Mouse (Mus musculus) kidney, embryonic 14.5 days (tissue): ENCODE results near the gene Ltbp4. TPM values are rescaled to one million over a fixed set of nuclear protein-coding genes. Genes with fewer than 3 reads are reported as not detected.

ENCODE experiments used
- ATAC-seq: fragments of 200-750 bp; cut with Nextera tagmentation; 2 replicates; pipeline ENCODE4 v1.8.0; 2017; ENCODE audit warnings: moderate number of reproducible peaks, mild to moderate bottlenecking, moderate TSS enrichment, moderate library complexity; ENCODE audit not compliant: low FRiP score, low TSS enrichment
- H3K27ac ChIP-seq: fragments of 300-500 bp; sonication (generic); 2 replicates; pipeline ENCODE4 v1.5.1; 2014; ENCODE audit warnings: low read depth, mild to moderate bottlenecking, low read length, moderate library complexity, mixed read lengths
- H3K27me3 ChIP-seq: fragments of 300-500 bp; sonication (generic); 2 replicates; pipeline ENCODE4 v1.6.1; 2014; ENCODE audit warnings: mild to moderate bottlenecking, low read length; ENCODE audit not compliant: control insufficient read depth, insufficient read depth
- H3K36me3 ChIP-seq: fragments of 300-500 bp; sonication (generic); 2 replicates; pipeline ENCODE4 v1.6.1; 2014; ENCODE audit warnings: low read length, mixed read lengths; ENCODE audit not compliant: control insufficient read depth, insufficient read depth
- H3K4me1 ChIP-seq: fragments of 300-500 bp; sonication (generic); 2 replicates; pipeline ENCODE4 v1.6.1; 2014; ENCODE audit warnings: low read length, mixed read lengths; ENCODE audit not compliant: control insufficient read depth, insufficient read depth
- H3K4me2 ChIP-seq: fragments of 300-500 bp; sonication (generic); replicated peaks from 2 replicates; pipeline ENCODE4 v1.6.1; 2014; ENCODE audit warnings: low read depth, mild to moderate bottlenecking, low read length
- H3K4me3 ChIP-seq: fragments of 300-500 bp; sonication (generic); 2 replicates; pipeline ENCODE4 v1.5.1; 2014; ENCODE audit warnings: mild to moderate bottlenecking, low read length
- H3K9ac ChIP-seq: fragments of 300-500 bp; sonication (generic); 2 replicates; pipeline ENCODE4 v1.6.1; 2014; ENCODE audit warnings: low read depth, mild to moderate bottlenecking, low read length, moderate library complexity
- H3K9me3 ChIP-seq: fragments of 300-500 bp; sonication (generic); 2 replicates; pipeline ENCODE4 v1.6.1; 2016; ENCODE audit warnings: low read length; ENCODE audit not compliant: control insufficient read depth
- WGBS: fragments of 180-500 bp; shearing (Covaris S2); extraction: QIAGEN DNeasy Blood & Tissue Kit; methylation state at CpG from one replicate; pipeline ENCODE4 v1.1.7; 2014; 5-methylcytosine and 5-hydroxymethylcytosine counted together
- polyA plus RNA-seq: library from polyadenylated mRNA; unstranded; fragments of >200 nt; fragmentation: Nextera tagmentation; extraction: Ambion mirVana; gene quantifications from 2 replicates; pipeline ENCODE4 v1.2.1, GENCODE M21; 2014

The Ltbp4 gene
- polyA plus RNA-seq, 1 experiment from 2014 or later, result 26.0 TPM

GRCm38 (mm10) chr7:27311651-27312284 lies 25.7 kb downstream of the Ltbp4 start:
- no peak for ATAC-seq
- Histone ChIP-seq H3K4me2 (no peak overlapping the region), H3K27ac (no peak overlapping the region), H3K9me3 (peaks cover 11% of the 10 kb centered on the region), H3K4me3 (no peak overlapping the region), H3K36me3 (no peaks in the 10 kb centered on the region; the same call in 1 of the 2 replicates), H3K4me1 (peaks cover 18% of the 10 kb centered on the region), H3K9ac (no peak overlapping the region), H3K27me3 (no peaks in the 10 kb centered on the region)
- WGBS, result 90% methylated on average over 12 of the region's 12 CpGs

GRCm38 (mm10) chr7:27310996-27311535 lies 26.4 kb downstream of the Ltbp4 start:
- Histone ChIP-seq H3K36me3 (no peaks in the 10 kb centered on the region; the same call in 1 of the 2 replicates), H3K4me3 (no peak overlapping the region), H3K27ac (no peak overlapping the region), H3K9me3 (peaks cover 11% of the 10 kb centered on the region), H3K4me2 (no peak overlapping the region), H3K4me1 (peaks cover 15% of the 10 kb centered on the region), H3K9ac (no peak overlapping the region), H3K27me3 (no peaks in the 10 kb centered on the region)
- 47% methylated on average over 8 of the region's 8 CpGs for WGBS
- ATAC-seq, result no peak

GRCm38 (mm10) chr7:27310306-27310705 lies 27.2 kb downstream of the Ltbp4 start:
- peak overlapping the region; percentile 46 for H3K4me2 ChIP-seq
- no peak overlapping the region for H3K27ac ChIP-seq
- peak; percentile 44 for ATAC-seq
- H3K9ac ChIP-seq, result no peak overlapping the region
- no peaks in the 10 kb centered on the region; the same call in 1 of the 2 replicates for H3K36me3 ChIP-seq
- 5% methylated on average over 17 of the region's 17 CpGs for WGBS
- no peaks in the 10 kb centered on the region for H3K27me3 ChIP-seq
- peaks cover 11% of the 10 kb centered on the region for H3K9me3 ChIP-seq
- peaks cover 13% of the 10 kb centered on the region for H3K4me1 ChIP-seq
- H3K4me3 ChIP-seq, result peak overlapping the region; percentile 30

- no peak overlapping the region for H3K9ac ChIP-seq
- peaks cover 13% of the 10 kb centered on the region for H3K4me1 ChIP-seq
- 52% methylated on average over 3 of the region's 3 CpGs for WGBS
- peaks cover 11% of the 10 kb centered on the region for H3K9me3 ChIP-seq
- no peak overlapping the region for H3K4me2 ChIP-seq
- no peak overlapping the region for H3K27ac ChIP-seq
- H3K4me3 ChIP-seq, result no peak overlapping the region
- no peaks in the 10 kb centered on the region; the same call in 1 of the 2 replicates for H3K36me3 ChIP-seq
- 0 out of 2 replicates have a peak, but pooled peaks have one; percentile 2 for ATAC-seq
- H3K27me3 ChIP-seq, result no peaks in the 10 kb centered on the region
Measured at GRCm38 (mm10) chr7:27309832-27310231, 27.7 kb downstream of the Ltbp4 start.

DNA sequence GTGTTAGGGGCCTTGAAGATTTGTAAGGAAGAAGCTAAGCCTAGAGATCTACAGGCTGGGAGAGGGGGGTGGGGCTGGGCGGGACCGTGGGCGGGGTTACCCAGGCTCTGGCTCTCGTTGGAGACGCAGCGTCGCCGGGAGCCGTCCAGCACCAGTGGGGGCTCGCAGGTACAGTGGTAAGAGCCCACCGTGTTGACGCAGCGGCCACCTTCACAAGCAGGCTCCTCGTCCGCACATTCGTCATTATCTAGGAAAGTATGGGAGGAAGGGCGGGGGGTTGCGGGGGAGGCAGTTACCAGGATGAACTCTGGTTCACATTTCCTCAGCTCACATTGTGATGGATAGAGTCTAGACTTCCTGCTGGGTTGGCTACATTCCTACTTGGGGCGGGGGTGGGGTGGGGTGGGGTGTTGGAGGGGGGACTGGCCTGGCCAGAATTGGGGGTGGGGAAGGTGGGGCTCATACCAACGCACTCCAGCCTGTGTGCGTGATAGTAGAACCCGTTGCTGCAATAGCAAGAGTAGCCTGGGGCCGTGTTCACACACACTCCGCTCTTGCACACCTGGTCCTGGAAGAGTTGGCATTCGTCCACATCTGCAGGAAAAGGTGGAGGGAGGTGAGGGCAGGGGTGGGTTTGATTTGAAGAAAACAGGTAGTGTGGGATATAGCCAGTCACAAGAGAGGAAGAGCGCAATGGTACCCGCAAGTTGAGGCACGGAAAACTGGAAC lies 28.5 kb downstream of the Ltbp4 start:
- H3K9me3 ChIP-seq, result peaks cover 5% of the 10 kb centered on the region; the same call in 1 of the 2 replicates
- H3K27me3 ChIP-seq, result no peaks in the 10 kb centered on the region
- H3K4me3 ChIP-seq, result peak overlapping the region; percentile 37
- H3K4me2 ChIP-seq, result peak overlapping the region; percentile 65
- 8% methylated on average over 28 of the region's 28 CpGs for WGBS
- H3K27ac ChIP-seq, result no peak overlapping the region
- no peaks in the 10 kb centered on the region; the same call in 1 of the 2 replicates for H3K36me3 ChIP-seq
- peak overlapping the region; percentile 34; the same call in 1 of the 2 replicates for H3K9ac ChIP-seq
- peak; percentile 63 for ATAC-seq
- peaks cover 13% of the 10 kb centered on the region for H3K4me1 ChIP-seq

DNA sequence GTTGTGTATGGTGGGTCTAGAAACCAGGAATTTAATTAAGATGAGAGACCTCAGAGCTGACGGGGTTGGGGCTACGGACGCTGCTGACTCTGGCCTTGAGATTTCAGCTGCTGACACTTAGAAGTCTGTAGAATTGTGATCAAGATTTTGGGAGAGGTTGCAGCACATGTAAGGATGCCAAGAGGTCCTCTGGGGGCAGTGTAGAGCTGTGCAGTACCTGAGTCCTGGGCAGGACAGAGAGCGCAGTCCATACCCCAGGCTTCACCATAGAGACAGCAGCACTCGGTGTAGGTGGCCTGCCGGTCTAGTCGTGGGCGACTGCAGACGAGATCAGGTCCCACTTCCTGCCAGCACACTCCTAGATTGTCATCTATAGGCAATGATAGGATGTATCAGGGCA lies 29.9 kb downstream of the Ltbp4 start:
- Histone ChIP-seq H3K4me1 (peaks cover 13% of the 10 kb centered on the region), H3K27me3 (peaks cover 3% of the 10 kb centered on the region; the same call in 1 of the 2 replicates), H3K9ac (no peak overlapping the region), H3K4me3 (no peak overlapping the region), H3K9me3 (no peaks in the 10 kb centered on the region), H3K36me3 (no peaks in the 10 kb centered on the region), H3K4me2 (no peak overlapping the region), H3K27ac (no peak overlapping the region)
- no peak for ATAC-seq
- 70% methylated on average over 9 of the region's 9 CpGs for WGBS

DNA sequence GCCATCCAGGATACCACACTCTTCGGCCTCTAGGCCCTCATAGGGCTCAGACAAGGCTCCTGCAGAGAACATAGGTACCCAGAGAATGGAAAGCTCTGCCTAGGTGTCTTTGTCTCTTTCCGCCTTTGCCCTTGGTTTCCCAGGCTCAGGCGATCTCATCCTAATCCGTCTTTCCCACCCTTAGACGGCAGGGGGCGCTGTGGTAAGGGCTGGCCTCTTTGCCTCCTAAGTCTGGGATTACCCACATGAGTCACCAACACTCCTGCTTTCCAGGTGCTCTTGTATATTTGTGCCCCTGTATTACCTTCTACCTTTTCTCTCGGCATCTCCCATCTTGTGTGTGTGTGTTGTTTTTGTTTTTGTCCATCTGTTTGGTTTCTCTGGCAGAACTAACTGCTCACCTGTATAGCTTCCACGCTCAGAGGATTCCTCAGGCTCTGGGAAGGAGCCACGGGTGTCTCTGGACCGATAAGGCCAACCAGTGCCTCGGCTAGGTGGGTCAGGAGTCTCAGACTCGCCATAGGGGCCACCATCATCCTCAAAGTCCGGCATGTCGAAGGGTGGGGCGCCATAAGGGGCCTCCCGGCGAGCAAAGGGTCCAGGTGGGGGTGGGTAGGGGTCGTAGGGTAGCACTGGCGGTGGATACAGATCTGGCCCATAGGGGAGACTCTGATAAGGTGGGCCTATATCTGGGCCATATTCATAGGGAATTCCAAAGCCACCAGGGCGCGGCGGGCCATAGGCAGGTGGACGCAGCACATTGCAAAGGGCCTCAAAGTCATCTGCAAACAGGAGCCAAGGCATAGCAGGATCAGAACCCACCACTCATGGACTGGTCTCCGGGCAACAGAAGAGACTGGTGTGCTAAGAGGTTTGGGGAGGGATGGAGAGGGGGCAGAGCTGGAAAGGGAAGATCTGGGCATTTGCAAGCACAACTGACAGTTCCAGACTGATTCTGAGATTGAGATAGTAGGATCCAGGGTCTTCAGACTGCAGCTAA lies 31.0 kb downstream of the Ltbp4 start:
- ATAC-seq, result no peak
- Histone ChIP-seq H3K4me1 (peaks cover 13% of the 10 kb centered on the region), H3K9ac (no peak overlapping the region), H3K9me3 (no peaks in the 10 kb centered on the region), H3K4me3 (no peak overlapping the region), H3K27ac (no peak overlapping the region), H3K27me3 (peaks cover 3% of the 10 kb centered on the region; the same call in 1 of the 2 replicates), H3K4me2 (no peak overlapping the region), H3K36me3 (no peaks in the 10 kb centered on the region)
- WGBS, result 78% methylated on average over 24 of the region's 24 CpGs

GRCm38 (mm10) chr7:27305091-27305730 lies 32.3 kb downstream of the Ltbp4 start:
- ATAC-seq, result no peak

More at GRCm38 (mm10) chr7:27305091-27305730, 32.3 kb downstream of the Ltbp4 start:
- WGBS, result 80% methylated on average over 17 of the region's 17 CpGs
- no peak overlapping the region for H3K4me2 ChIP-seq
- peaks cover 3% of the 10 kb centered on the region; the same call in 1 of the 2 replicates for H3K27me3 ChIP-seq
- H3K4me3 ChIP-seq, result no peak overlapping the region
- no peak overlapping the region for H3K9ac ChIP-seq
- no peaks in the 10 kb centered on the region for H3K36me3 ChIP-seq
- H3K27ac ChIP-seq, result no peak overlapping the region
- peaks cover 10% of the 10 kb centered on the region; the same call in 1 of the 2 replicates for H3K4me1 ChIP-seq
- H3K9me3 ChIP-seq, result no peaks in the 10 kb centered on the region
